Mouse (Mus musculus): ENCODE results near the gene Slc25a33.
A peak's percentile ranks its signal among the peaks of the same experiment; 100 is the strongest.

Slc25a33 gene

GRCm38 (mm10) chr4:149752836-149753235, 21.2 kb downstream of the Slc25a33 start:
- DNase-seq = no peak

- DNase-seq = no peak
Measured at GRCm38 (mm10) chr4:149752124-149752799, 21.8 kb downstream of the Slc25a33 start.

GRCm38 (mm10) chr4:149750671-149751070, 23.4 kb downstream of the Slc25a33 start:
- DNase-seq = peak; percentile 85

- peak; percentile 68 for DNase-seq
Measured at GRCm38 (mm10) chr4:149749663-149750015, 24.4 kb downstream of the Slc25a33 start.

GRCm38 (mm10) chr4:149749003-149749662, 24.9 kb downstream of the Slc25a33 start:
- peak; percentile 84 for DNase-seq

GRCm38 (mm10) chr4:149744119-149744518, 30.0 kb downstream of the Slc25a33 start:
- no peak for DNase-seq

GRCm38 (mm10) chr4:149742011-149742530, 32.0 kb downstream of the Slc25a33 start:
- no peak for DNase-seq

GRCm38 (mm10) chr4:149740301-149740700, 33.8 kb downstream of the Slc25a33 start:
- DNase-seq = peak; percentile 89

- no peak for DNase-seq
Measured at GRCm38 (mm10) chr4:149739478-149739877, 34.6 kb downstream of the Slc25a33 start.

GRCm38 (mm10) chr4:149737383-149738324, 36.4 kb downstream of the Slc25a33 start, which contains the start of gene Tmem201:
Tmem201 (minus strand) TSS chr4:149738044.
- DNase-seq = peak; percentile 99

- DNase-seq = peak; percentile 98
Measured at GRCm38 (mm10) chr4:149736581-149736980, 37.5 kb downstream of the Slc25a33 start.

- no peak for DNase-seq
Measured at GRCm38 (mm10) chr4:149735624-149736250, 38.3 kb downstream of the Slc25a33 start.

- peak; percentile 95 for DNase-seq
Measured at GRCm38 (mm10) chr4:149734730-149735475, 39.2 kb downstream of the Slc25a33 start.

GRCm38 (mm10) chr4:149734246-149734645, 39.8 kb downstream of the Slc25a33 start:
- no peak for DNase-seq

GRCm38 (mm10) chr4:149733748-149734147, 40.3 kb downstream of the Slc25a33 start:
- DNase-seq = peak; percentile 98

- DNase-seq = peak; percentile 98
Measured at GRCm38 (mm10) chr4:149732800-149733199, 41.3 kb downstream of the Slc25a33 start.

GRCm38 (mm10) chr4:149732313-149732712, 41.8 kb downstream of the Slc25a33 start:
- DNase-seq = no peak

- DNase-seq = no peak
Measured at GRCm38 (mm10) chr4:149730827-149731226, 43.2 kb downstream of the Slc25a33 start.

GRCm38 (mm10) chr4:149728810-149729209, 45.3 kb downstream of the Slc25a33 start:
- peak; percentile 98 for DNase-seq

GRCm38 (mm10) chr4:149727636-149728035, 46.4 kb downstream of the Slc25a33 start:
- DNase-seq = no peak

- DNase-seq = peak; percentile 97
Measured at GRCm38 (mm10) chr4:149725661-149726350, 48.3 kb downstream of the Slc25a33 start.

All from heart, adult 11 months (tissue).